26 mouse cellular contexts compared by ENCODE assay signal in the genomic region with DNA sequence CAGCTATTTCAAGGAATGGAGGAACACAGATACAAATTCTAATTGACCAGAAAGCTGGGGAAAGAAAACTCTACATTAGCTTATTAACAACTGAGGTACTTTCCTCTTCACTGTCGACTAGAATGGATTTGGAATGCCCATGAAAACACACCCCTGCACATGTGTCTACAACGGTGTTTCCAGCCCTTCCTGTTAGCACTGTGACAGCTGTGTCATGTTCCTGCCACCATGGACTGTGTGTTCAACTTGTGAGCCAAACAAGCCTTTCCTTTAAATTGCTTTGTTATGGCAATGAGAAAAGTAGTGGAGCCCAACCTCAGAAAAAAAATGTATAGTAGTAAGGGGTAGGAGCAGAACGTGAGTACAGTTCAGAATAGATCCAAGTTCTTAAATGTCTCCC. TPM values are rescaled to one million over a fixed set of nuclear protein-coding genes. Genes with fewer than 3 reads are reported as not detected.
DNase-seq lines count a peak whose midpoint lies in the region; ATAC-seq and TF ChIP-seq lines count a peak whose summit lies in the region.
"Had no signal": no experiment of that assay in that cellular context is flagged by ENCODE, and none has a peak within 500 bp of the region (broad histone marks: within the 10 kb centered on the region; RNA-seq: fewer than 3 reads in every experiment).

No protein-coding gene starts in this region.

- ATAC-seq in heart, embryonic 12.5 days (ENCODE audit: insufficient number of reproducible peaks, low FRiP score), result no peak
- ATAC-seq in lung, embryonic 15.5 days (ENCODE audit: borderline replicate concordance, extremely low read depth, low FRiP score, low TSS enrichment), result peak; percentile 73; the same call in 1 of the 2 replicates
- ATAC-seq: forebrain, postnatal 0 days; hindbrain, postnatal 0 days; intestine, embryonic 16.5 days; Patski had no signal

- H3K4me3 ChIP-seq in heart, embryonic 12.5 days, result no peak overlapping the region
- H3K4me3 ChIP-seq in embryonic fibroblast, embryonic 13.5 days (ENCODE audit: insufficient read depth, low read length), result no peak overlapping the region
- no peak overlapping the region for H3K4me3 ChIP-seq in lung, embryonic 15.5 days
- H3K4me3 ChIP-seq: embryonic facial prominence, embryonic 10.5 days; forebrain, embryonic 10.5 days; heart, embryonic 15.5 days; midbrain, embryonic 10.5 days; neural tube, embryonic 15.5 days had no signal

- no peak overlapping the region for H3K9ac ChIP-seq in heart, embryonic 12.5 days
- H3K9ac ChIP-seq in lung, embryonic 15.5 days, result no peak overlapping the region
- H3K9ac ChIP-seq: forebrain, postnatal 0 days; heart, embryonic 15.5 days; neural tube, embryonic 15.5 days had no signal

- DNase-seq in heart, postnatal 10 days, result peak; percentile 16 to 20
- DNase-seq in lung, postnatal 36 days, result peak; percentile 68
- no peak for DNase-seq in spleen, postnatal 10 days (ENCODE audit: low spot score in 2 of 2)
- no peak for DNase-seq in left cerebral cortex, postnatal 25 days (ENCODE audit: low spot score in 2 of 2)
- DNase-seq: adrenal gland, adult 2 months; B cell, adult 2 months; cerebellum, adult 11 months; cerebellum, postnatal 10 days; forebrain, postnatal 0 days; kidney, adult 9 months; kidney, postnatal 14 days; right cerebral cortex, adult 18-20 months; right cerebral cortex, postnatal 4 days had no signal

- H3K27ac ChIP-seq in heart, embryonic 12.5 days (ENCODE audit: poor library complexity, severe bottlenecking), result no peak overlapping the region
- H3K27ac ChIP-seq in embryonic fibroblast, embryonic 13.5 days (ENCODE audit: insufficient read depth, low read length), result peak overlapping the region; percentile 26; the same call in 1 of the 2 replicates
- H3K27ac ChIP-seq in lung, embryonic 15.5 days, result peak overlapping the region; percentile 53
- H3K27ac ChIP-seq: embryonic facial prominence, embryonic 10.5 days; forebrain, embryonic 10.5 days; heart, embryonic 15.5 days; hindbrain, postnatal 0 days; midbrain, embryonic 10.5 days; neural tube, embryonic 15.5 days had no signal

- TF ChIP-seq CTCF in embryonic fibroblast, embryonic 13.5 days (IDR thresholded peaks at IDR 0.05; ENCODE audit: borderline replicate concordance, insufficient read depth, low read length), result no peak

- intact Hi-C loops in heart, postnatal 10 days (cut with DNase I), result no loop called here
- intact Hi-C loops in left cerebral cortex, postnatal 25 days (cut with DNase I), result no loop called here

- H3K27me3 ChIP-seq in heart, embryonic 12.5 days (replicated peaks), result no peaks in the 10 kb centered on the region
- H3K27me3 ChIP-seq in lung, embryonic 15.5 days, result no peaks in the 10 kb centered on the region
- H3K27me3 ChIP-seq: CH12.LX; heart, embryonic 15.5 days; neural tube, embryonic 15.5 days; Patski had no signal

- peaks cover 15% of the 10 kb centered on the region for H3K36me3 ChIP-seq in heart, embryonic 12.5 days
- peaks cover 6% of the 10 kb centered on the region; the same call in 1 of the 2 replicates for H3K36me3 ChIP-seq in lung, embryonic 15.5 days
- H3K36me3 ChIP-seq: neural tube, embryonic 15.5 days had no signal

- H3K9me3 ChIP-seq in heart, embryonic 12.5 days (replicated peaks), result no peaks in the 10 kb centered on the region
- no peaks in the 10 kb centered on the region for H3K9me3 ChIP-seq in lung, embryonic 15.5 days
- H3K9me3 ChIP-seq: embryonic facial prominence, embryonic 10.5 days; forebrain, embryonic 10.5 days; G1E; heart, embryonic 15.5 days; midbrain, embryonic 10.5 days; neural tube, embryonic 15.5 days had no signal

- WGBS in heart, embryonic 12.5 days, result 50% methylated on average over 3 of the region's 3 CpGs
- WGBS in lung, embryonic 15.5 days, result 20% methylated on average over 3 of the region's 3 CpGs

- 0 out of 2 replicates have a peak, but pooled peaks cover 5% of the 10 kb centered on the region for H3K4me1 ChIP-seq in heart, embryonic 12.5 days (replicated peaks)
- H3K4me1 ChIP-seq in embryonic fibroblast, embryonic 13.5 days (ENCODE audit: control insufficient read depth, insufficient read depth, low read length), result peaks cover 9% of the 10 kb centered on the region
- 0 out of 2 replicates have a peak, but pooled peaks cover 14% of the 10 kb centered on the region for H3K4me1 ChIP-seq in lung, embryonic 15.5 days
- H3K4me1 ChIP-seq: embryonic facial prominence, embryonic 10.5 days; forebrain, embryonic 10.5 days; midbrain, embryonic 10.5 days; neural tube, embryonic 15.5 days had no signal

- H3K4me2 ChIP-seq in heart, embryonic 12.5 days, result no peak overlapping the region
- no peak overlapping the region for H3K4me2 ChIP-seq in lung, embryonic 15.5 days
- H3K4me2 ChIP-seq: heart, embryonic 15.5 days; neural tube, embryonic 15.5 days had no signal

- no peak for TF ChIP-seq POLR2A in embryonic fibroblast, embryonic 13.5 days (IDR thresholded peaks at IDR 0.05; ENCODE audit: low read depth, low read length)

RNA-seq across cellular contexts. Expression of gene Zfp451, which starts 25.9 kb away (rescaled TPM):
- 10 to 100 TPM; 19.6 to 21.5 TPM for total RNA-seq in heart, postnatal 10 days (2021)
- polyA plus RNA-seq in heart, embryonic 12.5 days (2016; fragmentation: Nextera tagmentation; extraction: Ambion mirVana), result 23.5 and 23.6 TPM in 2 replicates
- 43.6 and 51.1 TPM in 2 replicates for polyA plus RNA-seq in embryonic fibroblast, embryonic 13.5 days (2011; ENCODE audit: insufficient read length, low read depth, missing spikeins)
- polyA plus RNA-seq in lung, embryonic 15.5 days (2015; fragmentation: Nextera tagmentation; extraction: Ambion mirVana), result 23.0 and 23.8 TPM in 2 replicates
- 10 to 100 TPM; 58.0 to 65.7 TPM for total RNA-seq in left cerebral cortex, postnatal 25 days (2021)

RNA-seq across cellular contexts. Expression of gene Bag2, which starts 30.9 kb away (rescaled TPM):
- total RNA-seq in heart, postnatal 10 days (2021), result 10 to 100 TPM; 53.7 to 54.6 TPM
- 80.2 and 83.1 TPM in 2 replicates for polyA plus RNA-seq in heart, embryonic 12.5 days (2016; fragmentation: Nextera tagmentation; extraction: Ambion mirVana)
- 45.0 and 71.6 TPM in 2 replicates for polyA plus RNA-seq in embryonic fibroblast, embryonic 13.5 days (2011; ENCODE audit: insufficient read length, low read depth, missing spikeins)
- polyA plus RNA-seq in lung, embryonic 15.5 days (2015; fragmentation: Nextera tagmentation; extraction: Ambion mirVana), result 42.7 and 42.9 TPM in 2 replicates
- 10 to 100 TPM; 12.5 to 14.1 TPM for total RNA-seq in left cerebral cortex, postnatal 25 days (2021)

Comparison
In these comparisons a context has a peak if more than half of its experiments do, and no peak if none do; other contexts are left out.
1. DNase-seq: peak in heart, postnatal 10 days (2 of 2) and lung, postnatal 36 days (single experiment); none in spleen, postnatal 10 days (0 of 2) and left cerebral cortex, postnatal 25 days (0 of 2).